Comparison of ENCODE assay signal across 21 mouse cellular contexts in genomic region chr7:138514171-138514570, GRCm38 (mm10).
DNase-seq lines count a peak whose midpoint lies in the region; ATAC-seq and TF ChIP-seq lines count a peak whose summit lies in the region.
"Had no signal": no experiment of that assay in that cellular context is flagged by ENCODE, and none has a peak within 500 bp of the region (broad histone marks: within the 10 kb centered on the region; RNA-seq: fewer than 3 reads in every experiment).

No protein-coding gene starts in this region.

- no peak overlapping the region for H3K4me2 ChIP-seq in kidney, embryonic 16.5 days (replicated peaks; ENCODE audit: low read depth, low read length)
- H3K4me2 ChIP-seq: embryonic facial prominence, embryonic 13.5 days; embryonic facial prominence, embryonic 15.5 days; forebrain, embryonic 12.5 days had no signal

- H3K9me3 ChIP-seq in kidney, embryonic 16.5 days (ENCODE audit: low read length), result no peaks in the 10 kb centered on the region
- H3K9me3 ChIP-seq: embryonic facial prominence, embryonic 13.5 days; embryonic facial prominence, embryonic 15.5 days; forebrain, embryonic 10.5 days; forebrain, embryonic 12.5 days had no signal

- no peaks in the 10 kb centered on the region for H3K36me3 ChIP-seq in kidney, adult 2 months (ENCODE audit: control insufficient read depth, insufficient read depth, low read length)
- no peaks in the 10 kb centered on the region for H3K36me3 ChIP-seq in kidney, embryonic 16.5 days (ENCODE audit: insufficient read depth, low read length)
- H3K36me3 ChIP-seq: embryonic facial prominence, embryonic 13.5 days; embryonic facial prominence, embryonic 15.5 days; forebrain, embryonic 10.5 days; forebrain, embryonic 12.5 days had no signal

- 42% methylated on average over 2 of the region's 2 CpGs for WGBS in kidney, adult 2 months
- WGBS in kidney, embryonic 16.5 days, result 66% methylated on average over 2 of the region's 2 CpGs

- H3K27me3 ChIP-seq in kidney, adult 2 months (replicated peaks; ENCODE audit: control insufficient read depth, insufficient read depth, low read length), result no peaks in the 10 kb centered on the region
- H3K27me3 ChIP-seq in kidney, embryonic 16.5 days (ENCODE audit: insufficient read depth, low read length), result no peaks in the 10 kb centered on the region
- H3K27me3 ChIP-seq: embryonic facial prominence, embryonic 13.5 days; embryonic facial prominence, embryonic 15.5 days; forebrain, embryonic 12.5 days had no signal

- TF ChIP-seq POLR2A in kidney, adult 2 months (IDR thresholded peaks at IDR 0.05; ENCODE audit: low read depth, low read length), result no peak

- no peak overlapping the region for H3K4me3 ChIP-seq in kidney, adult 2 months (ENCODE audit: insufficient read depth, low read depth, low read length)
- H3K4me3 ChIP-seq in kidney, embryonic 16.5 days (ENCODE audit: low read length), result no peak overlapping the region
- H3K4me3 ChIP-seq: embryonic facial prominence, embryonic 13.5 days; embryonic facial prominence, embryonic 15.5 days; erythroblast, embryonic 14.5 days; forebrain, embryonic 10.5 days; forebrain, embryonic 12.5 days had no signal

- no peak overlapping the region for H3K27ac ChIP-seq in kidney, adult 2 months (ENCODE audit: insufficient read depth, low read depth, low read length)
- no peak overlapping the region for H3K27ac ChIP-seq in kidney, embryonic 16.5 days (ENCODE audit: low read length)
- H3K27ac ChIP-seq: embryonic facial prominence, embryonic 13.5 days; embryonic facial prominence, embryonic 15.5 days; forebrain, embryonic 10.5 days; forebrain, embryonic 12.5 days had no signal

- no peak for ATAC-seq in kidney, embryonic 16.5 days (ENCODE audit: low FRiP score, low TSS enrichment)
- ATAC-seq: forebrain, embryonic 14.5 days; forebrain, embryonic 16.5 days had no signal

- H3K4me1 ChIP-seq in kidney, adult 2 months (ENCODE audit: control insufficient read depth, insufficient read depth, low read length), result peaks cover 5% of the 10 kb centered on the region; the same call in 1 of the 2 replicates
- H3K4me1 ChIP-seq in kidney, embryonic 16.5 days (ENCODE audit: insufficient read depth, low read length), result no peaks in the 10 kb centered on the region
- H3K4me1 ChIP-seq: embryonic facial prominence, embryonic 13.5 days; embryonic facial prominence, embryonic 15.5 days; forebrain, embryonic 10.5 days; forebrain, embryonic 12.5 days had no signal

- H3K9ac ChIP-seq in kidney, embryonic 16.5 days (replicated peaks; ENCODE audit: low read length), result no peak overlapping the region
- H3K9ac ChIP-seq: embryonic facial prominence, embryonic 13.5 days; embryonic facial prominence, embryonic 15.5 days; forebrain, embryonic 12.5 days had no signal

- no peak for TF ChIP-seq CTCF in kidney, adult 2 months (conservative IDR thresholded peaks at IDR 0.05; ENCODE audit: insufficient read depth, insufficient read length, low read depth, low read length)

- DNase-seq in kidney, adult 2 months, result peak; percentile 72
- DNase-seq in kidney, adult 9 months, result peak; percentile 65
- no peak for DNase-seq in kidney, adult 18-20 months
- DNase-seq: adrenal gland, adult 2 months; adrenal gland, postnatal 10 days; adrenal gland, postnatal 25 days; cerebellum, adult 11 months; cerebellum, adult 18-20 months; cerebellum, adult 8-10 months; cerebellum, adult 9-11 months; cerebellum, postnatal 14 days; cerebellum, postnatal 36 days; embryo, embryonic 11 days had no signal
